Mouse (Mus musculus): ENCODE measurements around the gene Scgb2b11.
"Not testable (repeated sequence)": the region's sequence is repeated elsewhere in the genome, so short reads cannot be mapped to it uniquely, and the experiment has no call there.

The Scgb2b11 gene

DNA sequence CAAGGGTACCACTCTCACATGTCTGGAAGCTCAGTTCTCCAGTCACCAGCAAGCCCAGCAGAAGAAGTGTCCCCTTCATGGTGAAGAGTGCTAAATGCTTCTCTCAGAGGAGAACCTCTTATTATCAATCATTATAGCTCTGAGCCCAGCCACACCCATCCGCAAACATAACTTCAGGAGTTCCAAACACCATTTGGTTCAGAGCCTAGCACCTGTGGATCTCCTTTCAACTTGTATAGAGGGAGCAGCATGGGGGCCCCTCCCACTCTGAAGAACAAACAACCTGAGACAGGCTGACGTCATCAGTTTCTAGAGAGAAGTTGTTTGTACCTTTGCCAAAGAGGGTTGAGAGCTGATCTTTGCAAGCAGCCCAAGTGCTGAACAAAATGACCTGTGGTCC, at the start of gene Scgb2b11:
TSS of gene Scgb2b11 (minus strand) at position 101 of the 400 bp plus-strand sequence.
- DNase-seq (ENCODE audit: low read depth): not testable (repeated sequence)

DNA sequence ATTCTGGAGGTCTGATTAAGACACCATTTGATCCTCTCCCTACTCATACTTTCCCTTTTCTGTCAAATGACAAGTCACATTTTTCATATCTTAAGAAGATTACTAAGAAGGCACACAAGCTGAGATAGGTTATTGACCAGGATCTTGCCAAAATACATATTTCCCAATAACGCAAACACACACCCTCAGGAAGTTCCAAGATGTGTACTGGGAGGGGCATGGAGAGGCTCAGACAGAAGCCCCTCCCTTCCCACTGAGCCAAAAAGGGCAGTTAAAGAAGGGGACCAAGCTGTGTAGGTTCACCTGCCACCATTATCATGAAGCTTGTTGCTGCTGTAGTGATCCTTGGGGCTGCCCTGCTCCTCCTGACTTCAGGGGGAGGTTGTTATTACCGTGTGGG, 11.6 kb upstream of the Scgb2b11 start, which contains the start of gene Scgb1b11:
TSS of gene Scgb1b11 (plus strand) at position 301 of the 400 bp plus-strand sequence.
- DNase-seq (ENCODE audit: low read depth): not testable (repeated sequence)

Measured in naive thymus-derived CD4-positive, alpha-beta T cell, adult 2 months (primary cell).